Mouse (Mus musculus): ENCODE results near the gene Abcc5. TPM values are rescaled to one million over a fixed set of nuclear protein-coding genes. Genes with fewer than 3 reads are reported as not detected.

Abcc5 gene
- polyA plus RNA-seq, 1 experiment from 2014 or later, result 68.8 TPM

- H3K4me3 ChIP-seq (ENCODE audit: low read depth, low read length), result no peak overlapping the region
- H3K27me3 ChIP-seq (ENCODE audit: control insufficient read depth, insufficient read depth, low read length), result no peaks in the 10 kb centered on the region
- H3K4me2 ChIP-seq (ENCODE audit: low read depth, low read length, severe bottlenecking), result no peak overlapping the region
- H3K4me1 ChIP-seq (replicated peaks; ENCODE audit: control insufficient read depth, insufficient read depth, low read length), result no peaks in the 10 kb centered on the region
- no peak overlapping the region for H3K27ac ChIP-seq (ENCODE audit: low read depth, low read length)
- H3K9ac ChIP-seq (ENCODE audit: low read length), result no peak overlapping the region
- no peaks in the 10 kb centered on the region; the same call in 1 of the 2 replicates for H3K36me3 ChIP-seq (ENCODE audit: control insufficient read depth, insufficient read depth, low read length)
- H3K9me3 ChIP-seq (ENCODE audit: control insufficient read depth, low read length), result no peaks in the 10 kb centered on the region
- ATAC-seq (replicated peaks; ENCODE audit: low FRiP score), result no peak
- DNase-seq (ENCODE audit: low spot score), result no peak
- WGBS, result 82% methylated on average over 5 of the region's 5 CpGs
These were observed 102.3 kb downstream of the Abcc5 start for GRCm38 (mm10) chr16:20323907-20324306.

GRCm38 (mm10) chr16:20322274-20322673 is 103.9 kb downstream of the Abcc5 start:
- no peak overlapping the region for H3K4me2 ChIP-seq (ENCODE audit: low read depth, low read length, severe bottlenecking)
- H3K27me3 ChIP-seq (ENCODE audit: control insufficient read depth, insufficient read depth, low read length), result no peaks in the 10 kb centered on the region
- WGBS, result 88% methylated on average over 4 of the region's 4 CpGs
- H3K27ac ChIP-seq (ENCODE audit: low read depth, low read length), result no peak overlapping the region
- no peak overlapping the region for H3K9ac ChIP-seq (ENCODE audit: low read length)
- no peaks in the 10 kb centered on the region for H3K4me1 ChIP-seq (replicated peaks; ENCODE audit: control insufficient read depth, insufficient read depth, low read length)
- DNase-seq (ENCODE audit: low spot score) (no peak), ATAC-seq (replicated peaks; ENCODE audit: low FRiP score) (no peak)
- no peaks in the 10 kb centered on the region for H3K9me3 ChIP-seq (ENCODE audit: control insufficient read depth, low read length)
- H3K36me3 ChIP-seq (ENCODE audit: control insufficient read depth, insufficient read depth, low read length), result no peaks in the 10 kb centered on the region
- H3K4me3 ChIP-seq (ENCODE audit: low read depth, low read length), result no peak overlapping the region

GRCm38 (mm10) chr16:20316770-20317169 is 109.4 kb downstream of the Abcc5 start:
- Histone ChIP-seq H3K9ac (ENCODE audit: low read length) (no peak overlapping the region), H3K27me3 (ENCODE audit: control insufficient read depth, insufficient read depth, low read length) (no peaks in the 10 kb centered on the region), H3K36me3 (ENCODE audit: control insufficient read depth, insufficient read depth, low read length) (no peaks in the 10 kb centered on the region), H3K4me1 (replicated peaks; ENCODE audit: control insufficient read depth, insufficient read depth, low read length) (no peaks in the 10 kb centered on the region), H3K9me3 (ENCODE audit: control insufficient read depth, low read length) (no peaks in the 10 kb centered on the region), H3K4me3 (ENCODE audit: low read depth, low read length) (no peak overlapping the region), H3K4me2 (ENCODE audit: low read depth, low read length, severe bottlenecking) (no peak overlapping the region), H3K27ac (ENCODE audit: low read depth, low read length) (no peak overlapping the region)
- no peak for DNase-seq (ENCODE audit: low spot score)
- 87% methylated on average over 6 of the region's 6 CpGs for WGBS
- ATAC-seq (replicated peaks; ENCODE audit: low FRiP score), result no peak

GRCm38 (mm10) chr16:20315266-20315665 is 110.9 kb downstream of the Abcc5 start:
- Histone ChIP-seq H3K27ac (ENCODE audit: low read depth, low read length) (no peak overlapping the region), H3K4me1 (replicated peaks; ENCODE audit: control insufficient read depth, insufficient read depth, low read length) (no peaks in the 10 kb centered on the region), H3K9ac (ENCODE audit: low read length) (no peak overlapping the region), H3K9me3 (ENCODE audit: control insufficient read depth, low read length) (no peaks in the 10 kb centered on the region), H3K36me3 (ENCODE audit: control insufficient read depth, insufficient read depth, low read length) (no peaks in the 10 kb centered on the region), H3K27me3 (ENCODE audit: control insufficient read depth, insufficient read depth, low read length) (no peaks in the 10 kb centered on the region), H3K4me2 (ENCODE audit: low read depth, low read length, severe bottlenecking) (no peak overlapping the region), H3K4me3 (ENCODE audit: low read depth, low read length) (no peak overlapping the region)
- WGBS, result 84% methylated on average over 4 of the region's 4 CpGs
- no peak for ATAC-seq (replicated peaks; ENCODE audit: low FRiP score)
- no peak for DNase-seq (ENCODE audit: low spot score)

- WGBS, result 68% methylated on average over 14 of the region's 14 CpGs
- no peaks in the 10 kb centered on the region for H3K4me1 ChIP-seq (replicated peaks; ENCODE audit: control insufficient read depth, insufficient read depth, low read length)
- DNase-seq (ENCODE audit: low spot score), result no peak
- H3K9ac ChIP-seq (ENCODE audit: low read length), result no peak overlapping the region
- no peaks in the 10 kb centered on the region for H3K9me3 ChIP-seq (ENCODE audit: control insufficient read depth, low read length)
- no peaks in the 10 kb centered on the region for H3K36me3 ChIP-seq (ENCODE audit: control insufficient read depth, insufficient read depth, low read length)
- no peak overlapping the region for H3K27ac ChIP-seq (ENCODE audit: low read depth, low read length)
- H3K4me2 ChIP-seq (ENCODE audit: low read depth, low read length, severe bottlenecking), result no peak overlapping the region
- H3K4me3 ChIP-seq (ENCODE audit: low read depth, low read length), result no peak overlapping the region
- no peaks in the 10 kb centered on the region for H3K27me3 ChIP-seq (ENCODE audit: control insufficient read depth, insufficient read depth, low read length)
- no peak for ATAC-seq (replicated peaks; ENCODE audit: low FRiP score)
These were observed 113.9 kb downstream of the Abcc5 start for GRCm38 (mm10) chr16:20312272-20312671.

- peaks cover 8% of the 10 kb centered on the region for H3K4me1 ChIP-seq (replicated peaks; ENCODE audit: control insufficient read depth, insufficient read depth, low read length)
- H3K27ac ChIP-seq (ENCODE audit: low read depth, low read length), result no peak within 1 kb of the TSS
- peak within 1 kb of the TSS; percentile 89 for H3K4me3 ChIP-seq (ENCODE audit: low read depth, low read length)
- ATAC-seq (replicated peaks; ENCODE audit: low FRiP score), result peak; percentile 91
- peak; percentile 94 for DNase-seq (ENCODE audit: low spot score)
- under 1% methylated on average over 51 of the region's 52 CpGs for WGBS
- no peaks in the 10 kb centered on the region for H3K27me3 ChIP-seq (ENCODE audit: control insufficient read depth, insufficient read depth, low read length)
- H3K9me3 ChIP-seq (ENCODE audit: control insufficient read depth, low read length), result no peaks in the 10 kb centered on the region
- peak within 1 kb of the TSS; percentile 78 for H3K4me2 ChIP-seq (ENCODE audit: low read depth, low read length, severe bottlenecking)
- no peaks in the 10 kb centered on the region for H3K36me3 ChIP-seq (ENCODE audit: control insufficient read depth, insufficient read depth, low read length)
- H3K9ac ChIP-seq (ENCODE audit: low read length), result peak within 1 kb of the TSS; percentile 85
These were observed 124.2 kb downstream of the Abcc5 start, which contains the start of gene Parl for GRCm38 (mm10) chr16:20301770-20302649. Parl (minus strand) TSS chr16:20302387.

- H3K9ac ChIP-seq (ENCODE audit: low read length), result no peak overlapping the region
- 93% methylated on average over 2 of the region's 2 CpGs for WGBS
- H3K36me3 ChIP-seq (ENCODE audit: control insufficient read depth, insufficient read depth, low read length), result no peaks in the 10 kb centered on the region; the same call in 1 of the 2 replicates
- no peaks in the 10 kb centered on the region for H3K9me3 ChIP-seq (ENCODE audit: control insufficient read depth, low read length)
- no peaks in the 10 kb centered on the region for H3K27me3 ChIP-seq (ENCODE audit: control insufficient read depth, insufficient read depth, low read length)
- no peak overlapping the region for H3K4me3 ChIP-seq (ENCODE audit: low read depth, low read length)
- peaks cover 8% of the 10 kb centered on the region for H3K4me1 ChIP-seq (replicated peaks; ENCODE audit: control insufficient read depth, insufficient read depth, low read length)
- H3K27ac ChIP-seq (ENCODE audit: low read depth, low read length), result no peak overlapping the region
- DNase-seq (ENCODE audit: low spot score), result no peak
- ATAC-seq (replicated peaks; ENCODE audit: low FRiP score), result no peak
- no peak overlapping the region for H3K4me2 ChIP-seq (ENCODE audit: low read depth, low read length, severe bottlenecking)
These were observed 126.1 kb downstream of the Abcc5 start for GRCm38 (mm10) chr16:20300076-20300475.

All from forebrain, embryonic 11.5 days (tissue).